Comparison of ENCODE assay signal across 17 mouse cellular contexts in genomic region chr12:53566712-53567387, GRCm38 (mm10).
DNase-seq lines count a peak whose midpoint lies in the region; ATAC-seq lines count a peak whose summit lies in the region.
"Had no signal": no experiment of that assay in that cellular context is flagged by ENCODE, and none has a peak within 500 bp of the region (broad histone marks: within the 10 kb centered on the region; RNA-seq: fewer than 3 reads in every experiment).

No protein-coding gene starts in this region.

- WGBS in midbrain, embryonic 12.5 days, result 73% methylated on average over 12 of the region's 12 CpGs
- WGBS in midbrain, embryonic 11.5 days, result 91% methylated on average over 12 of the region's 12 CpGs
- WGBS in forebrain, embryonic 14.5 days, result 36% methylated on average over 12 of the region's 12 CpGs
- 32% methylated on average over 12 of the region's 12 CpGs for WGBS in hindbrain, embryonic 16.5 days
- 31% methylated on average over 12 of the region's 12 CpGs for WGBS in neural tube, embryonic 15.5 days
- WGBS in liver, embryonic 11.5 days, result 87% methylated on average over 12 of the region's 12 CpGs

- H3K9ac ChIP-seq in midbrain, embryonic 12.5 days (replicated peaks), result no peak overlapping the region
- no peak overlapping the region for H3K9ac ChIP-seq in midbrain, embryonic 11.5 days (ENCODE audit: low read length)
- H3K9ac ChIP-seq in forebrain, embryonic 14.5 days (ENCODE audit: low read length), result no peak overlapping the region
- H3K9ac ChIP-seq in hindbrain, embryonic 16.5 days (ENCODE audit: low read depth, low read length), result no peak overlapping the region; the same call in 1 of the 2 replicates
- no peak overlapping the region for H3K9ac ChIP-seq in neural tube, embryonic 15.5 days (replicated peaks)
- no peak overlapping the region for H3K9ac ChIP-seq in liver, embryonic 11.5 days (ENCODE audit: low read depth, low read length)
- H3K9ac ChIP-seq: heart, embryonic 13.5 days had no signal

- H3K4me2 ChIP-seq in midbrain, embryonic 12.5 days (replicated peaks), result no peak overlapping the region
- no peak overlapping the region for H3K4me2 ChIP-seq in midbrain, embryonic 11.5 days
- no peak overlapping the region for H3K4me2 ChIP-seq in forebrain, embryonic 14.5 days (ENCODE audit: low read length)
- no peak overlapping the region for H3K4me2 ChIP-seq in hindbrain, embryonic 16.5 days (ENCODE audit: low read length)
- H3K4me2 ChIP-seq in neural tube, embryonic 15.5 days, result peak overlapping the region; percentile 4; the same call in 1 of the 2 replicates
- H3K4me2 ChIP-seq in liver, embryonic 11.5 days, result no peak overlapping the region
- H3K4me2 ChIP-seq: heart, embryonic 13.5 days had no signal

- no peaks in the 10 kb centered on the region for H3K27me3 ChIP-seq in midbrain, embryonic 12.5 days
- no peaks in the 10 kb centered on the region for H3K27me3 ChIP-seq in midbrain, embryonic 11.5 days (ENCODE audit: control insufficient read depth, insufficient read depth, low read length)
- no peaks in the 10 kb centered on the region for H3K27me3 ChIP-seq in forebrain, embryonic 14.5 days (replicated peaks; ENCODE audit: control insufficient read depth, insufficient read depth, low read length)
- H3K27me3 ChIP-seq in hindbrain, embryonic 16.5 days (replicated peaks; ENCODE audit: control insufficient read depth, insufficient read depth, low read length), result no peaks in the 10 kb centered on the region
- no peaks in the 10 kb centered on the region for H3K27me3 ChIP-seq in neural tube, embryonic 15.5 days (replicated peaks)
- no peaks in the 10 kb centered on the region for H3K27me3 ChIP-seq in liver, embryonic 11.5 days (replicated peaks; ENCODE audit: control insufficient read depth, insufficient read depth, low read length)
- H3K27me3 ChIP-seq: heart, embryonic 13.5 days had no signal

- no peaks in the 10 kb centered on the region for H3K36me3 ChIP-seq in midbrain, embryonic 12.5 days
- no peaks in the 10 kb centered on the region for H3K36me3 ChIP-seq in midbrain, embryonic 11.5 days (ENCODE audit: control insufficient read depth, insufficient read depth, low read length)
- H3K36me3 ChIP-seq in forebrain, embryonic 14.5 days (ENCODE audit: control insufficient read depth, insufficient read depth, low read length), result no peaks in the 10 kb centered on the region
- H3K36me3 ChIP-seq in hindbrain, embryonic 16.5 days (ENCODE audit: control insufficient read depth, insufficient read depth, low read length), result no peaks in the 10 kb centered on the region
- H3K36me3 ChIP-seq in neural tube, embryonic 15.5 days, result no peaks in the 10 kb centered on the region
- no peaks in the 10 kb centered on the region for H3K36me3 ChIP-seq in liver, embryonic 11.5 days (ENCODE audit: control insufficient read depth, insufficient read depth, low read length)
- H3K36me3 ChIP-seq: heart, embryonic 13.5 days had no signal

- no peak overlapping the region for H3K4me3 ChIP-seq in midbrain, embryonic 12.5 days
- no peak overlapping the region for H3K4me3 ChIP-seq in midbrain, embryonic 11.5 days (ENCODE audit: low read depth, low read length)
- H3K4me3 ChIP-seq in forebrain, embryonic 14.5 days (ENCODE audit: low read depth, low read length), result no peak overlapping the region
- no peak overlapping the region for H3K4me3 ChIP-seq in hindbrain, embryonic 16.5 days (ENCODE audit: low read length)
- H3K4me3 ChIP-seq in neural tube, embryonic 15.5 days (replicated peaks), result no peak overlapping the region
- no peak overlapping the region for H3K4me3 ChIP-seq in liver, embryonic 11.5 days (ENCODE audit: low read depth, low read length)
- H3K4me3 ChIP-seq: heart, embryonic 13.5 days had no signal

- H3K4me1 ChIP-seq in midbrain, embryonic 12.5 days, result peaks cover 3% of the 10 kb centered on the region
- no peaks in the 10 kb centered on the region for H3K4me1 ChIP-seq in midbrain, embryonic 11.5 days (ENCODE audit: control insufficient read depth, insufficient read depth, low read length)
- H3K4me1 ChIP-seq in forebrain, embryonic 14.5 days (ENCODE audit: control insufficient read depth, insufficient read depth, low read length), result peaks cover 15% of the 10 kb centered on the region
- no peaks in the 10 kb centered on the region for H3K4me1 ChIP-seq in hindbrain, embryonic 16.5 days (ENCODE audit: control insufficient read depth, insufficient read depth, low read depth, low read length)
- H3K4me1 ChIP-seq in neural tube, embryonic 15.5 days, result peaks cover 8% of the 10 kb centered on the region; the same call in 1 of the 2 replicates
- H3K4me1 ChIP-seq in liver, embryonic 11.5 days (replicated peaks; ENCODE audit: control insufficient read depth, insufficient read depth, low read length), result no peaks in the 10 kb centered on the region
- H3K4me1 ChIP-seq: heart, embryonic 13.5 days had no signal

- H3K9me3 ChIP-seq in midbrain, embryonic 12.5 days, result no peaks in the 10 kb centered on the region
- no peaks in the 10 kb centered on the region for H3K9me3 ChIP-seq in midbrain, embryonic 11.5 days (ENCODE audit: control insufficient read depth, low read length)
- no peaks in the 10 kb centered on the region for H3K9me3 ChIP-seq in forebrain, embryonic 14.5 days (replicated peaks; ENCODE audit: control insufficient read depth, low read length)
- H3K9me3 ChIP-seq in hindbrain, embryonic 16.5 days (ENCODE audit: control insufficient read depth, low read length), result no peaks in the 10 kb centered on the region
- no peaks in the 10 kb centered on the region for H3K9me3 ChIP-seq in neural tube, embryonic 15.5 days (replicated peaks)
- no peaks in the 10 kb centered on the region for H3K9me3 ChIP-seq in liver, embryonic 11.5 days (ENCODE audit: control insufficient read depth, low read length)
- H3K9me3 ChIP-seq: heart, embryonic 13.5 days had no signal

- no peak for DNase-seq in midbrain, embryonic 11.5 days (ENCODE audit: low spot score, missing footprints)
- peak; percentile 69 for DNase-seq in forebrain, embryonic 14.5 days (ENCODE audit: low spot score)
- DNase-seq in spleen, adult 12 weeks (ENCODE audit: low spot score), result no peak
- no peak for DNase-seq in liver, embryonic 11.5 days (ENCODE audit: low spot score)
- DNase-seq in cerebellum, postnatal 25 days, result no peak
- DNase-seq: cerebellum, adult 11-12 months; heart, postnatal 36 days; kidney, adult 11 months; kidney, postnatal 14 days; layer of hippocampus, adult 9-11 months; spleen, adult 18-20 months; thymus, adult 18-20 months had no signal

- peak; percentile 56; the same call in 1 of the 2 replicates for ATAC-seq in midbrain, embryonic 12.5 days (ENCODE audit: low FRiP score, low read depth)
- ATAC-seq in midbrain, embryonic 11.5 days (ENCODE audit: low FRiP score), result no peak
- ATAC-seq in forebrain, embryonic 14.5 days, result peak; percentile 88
- ATAC-seq in hindbrain, embryonic 16.5 days, result peak; percentile 64
- 0 out of 2 replicates have a peak, but pooled peaks have one; percentile 53 for ATAC-seq in neural tube, embryonic 15.5 days (ENCODE audit: low FRiP score)
- no peak for ATAC-seq in liver, embryonic 11.5 days (replicated peaks; ENCODE audit: low FRiP score)

- peak overlapping the region; percentile 25; the same call in 1 of the 2 replicates for H3K27ac ChIP-seq in midbrain, embryonic 12.5 days (replicated peaks)
- no peak overlapping the region for H3K27ac ChIP-seq in midbrain, embryonic 11.5 days (ENCODE audit: low read depth, low read length)
- H3K27ac ChIP-seq in forebrain, embryonic 14.5 days (ENCODE audit: low read depth, low read length), result peak overlapping the region; percentile 24
- H3K27ac ChIP-seq in hindbrain, embryonic 16.5 days (ENCODE audit: low read depth, low read length), result no peak overlapping the region
- no peak overlapping the region for H3K27ac ChIP-seq in neural tube, embryonic 15.5 days (replicated peaks)
- H3K27ac ChIP-seq in liver, embryonic 11.5 days (ENCODE audit: low read depth, low read length), result no peak overlapping the region
- H3K27ac ChIP-seq: heart, embryonic 13.5 days; macrophage had no signal

Comparison
In these comparisons a context has a peak if more than half of its experiments do, and no peak if none do; other contexts are left out.
1. ATAC-seq: peak in midbrain, embryonic 12.5 days (single experiment), forebrain, embryonic 14.5 days (single experiment), hindbrain, embryonic 16.5 days (single experiment) and neural tube, embryonic 15.5 days (single experiment); none in midbrain, embryonic 11.5 days (single experiment) and liver, embryonic 11.5 days (single experiment).
2. H3K27ac ChIP-seq: peak in midbrain, embryonic 12.5 days (single experiment) and forebrain, embryonic 14.5 days (single experiment); none in midbrain, embryonic 11.5 days (single experiment), hindbrain, embryonic 16.5 days (single experiment), neural tube, embryonic 15.5 days (single experiment) and liver, embryonic 11.5 days (single experiment).